Mouse (Mus musculus) gastrocnemius, postnatal 4 days (tissue): ENCODE measurements around the gene Kcna10. TPM values are rescaled to one million over a fixed set of nuclear protein-coding genes. Genes with fewer than 3 reads are reported as not detected.

Source experiments
- DNase-seq, 2 experiments: peaks; one replicate each; pipeline ENCODE4 v3.0.0; 2021 to 2022; ENCODE audit warnings: low spot score in 2 of 2, mixed read lengths in 2 of 2
- long read RNA-seq, 2 experiments: library from polyadenylated mRNA; stranded (forward); transcript quantifications; one replicate each; pipeline ENCODE4 v2.0.0; 2021
- total RNA-seq, 2 experiments: library from RNA; stranded (reverse); gene quantifications; 2 replicates each; pipeline ENCODE4 v1.2.3; 2021

Kcna10 gene
- 1 to 10 TPM; 1.0 to 1.8 TPM for total RNA-seq
- long read RNA-seq, experiment 1 = 0 reads
- long read RNA-seq, experiment 2 = 0 reads

GRCm38 (mm10) chr3:107182756-107183155 lies at the start of gene Kcna10:
Gene Kcna10 (plus strand): TSS chr3:107183056.
- DNase-seq = no peak

- DNase-seq = no peak
These were observed 48.4 kb upstream of the Kcna10 start for GRCm38 (mm10) chr3:107134457-107134856.

- DNase-seq = no peak
These were observed 35.7 kb upstream of the Kcna10 start for GRCm38 (mm10) chr3:107147126-107147525.

GRCm38 (mm10) chr3:107149006-107149405 lies 33.9 kb upstream of the Kcna10 start:
- no peak for DNase-seq

GRCm38 (mm10) chr3:107150469-107150868 lies 32.4 kb upstream of the Kcna10 start:
- no peak for DNase-seq

GRCm38 (mm10) chr3:107150872-107151540 lies 31.9 kb upstream of the Kcna10 start:
- DNase-seq = no peak

GRCm38 (mm10) chr3:107153772-107154655 lies 28.8 kb upstream of the Kcna10 start:
- no peak for DNase-seq

GRCm38 (mm10) chr3:107158856-107159255 lies 24.0 kb upstream of the Kcna10 start:
- no peak for DNase-seq

- no peak for DNase-seq
These were observed 23.4 kb upstream of the Kcna10 start for GRCm38 (mm10) chr3:107159418-107159817.

- peak in 1 of 2 experiments; percentile 34 for DNase-seq
These were observed 23.0 kb upstream of the Kcna10 start for GRCm38 (mm10) chr3:107159859-107160324.

- no peak for DNase-seq
These were observed 20.1 kb upstream of the Kcna10 start for GRCm38 (mm10) chr3:107162741-107163140.

GRCm38 (mm10) chr3:107169552-107169951 lies 13.3 kb upstream of the Kcna10 start:
- DNase-seq = no peak

- DNase-seq = no peak
These were observed 10.9 kb upstream of the Kcna10 start for GRCm38 (mm10) chr3:107171964-107172363.

GRCm38 (mm10) chr3:107172556-107172955 lies 10.3 kb upstream of the Kcna10 start:
- DNase-seq = no peak

GRCm38 (mm10) chr3:107175486-107175885 lies 7.4 kb upstream of the Kcna10 start:
- no peak for DNase-seq

GRCm38 (mm10) chr3:107176501-107176900 lies 6.4 kb upstream of the Kcna10 start:
- no peak for DNase-seq

GRCm38 (mm10) chr3:107180860-107181259 lies 2.0 kb upstream of the Kcna10 start:
- no peak for DNase-seq

- DNase-seq = peak in 1 of 2 experiments; percentile 53
These were observed 322 bp downstream of the Kcna10 start for GRCm38 (mm10) chr3:107183178-107183577.

GRCm38 (mm10) chr3:107185597-107185996 lies 2.7 kb downstream of the Kcna10 start:
- no peak for DNase-seq

- no peak for DNase-seq
These were observed 4.2 kb downstream of the Kcna10 start for GRCm38 (mm10) chr3:107187022-107187421.

- DNase-seq = peak in 1 of 2 experiments; percentile 38
These were observed 5.5 kb downstream of the Kcna10 start for GRCm38 (mm10) chr3:107188226-107188899.
